Mouse (Mus musculus) cerebellum, postnatal 25 days (tissue): Measurements from ENCODE around the gene AC153137.1.
A peak's percentile ranks its signal among the peaks of the same experiment; 100 is the strongest.
"Not testable (repeated sequence)": the region's sequence is repeated elsewhere in the genome, so short reads cannot be mapped to it uniquely, and the experiment has no call there.

ENCODE experiments used
- DNase-seq, 2 experiments: peaks; one replicate each; pipeline ENCODE4 v3.0.0; 2021; ENCODE audit warnings: mixed read lengths in 2 of 2

The AC153137.1 gene

DNA sequence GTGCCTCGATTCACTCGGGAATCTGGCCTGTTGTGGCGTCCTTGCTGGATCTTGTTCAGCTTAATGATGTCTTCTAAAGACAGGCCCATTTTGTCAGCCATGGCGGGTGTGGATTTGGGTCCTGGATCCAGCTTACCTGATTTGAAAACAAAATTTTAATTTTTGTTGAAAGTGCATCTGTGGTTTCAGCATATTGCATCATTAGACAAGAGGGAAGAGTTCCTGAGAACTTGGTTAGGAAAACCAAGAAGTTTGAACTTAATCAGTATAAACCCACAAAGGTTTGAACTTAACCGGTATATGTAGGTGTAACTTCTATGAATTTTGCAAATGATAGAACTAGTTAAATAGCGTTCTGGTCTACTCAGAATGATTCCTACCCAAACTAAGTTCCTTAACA lies at the start of gene AC153137.1:
AC153137.1 (minus strand) TSS at position 101 of the 400 bp plus-strand sequence.
- DNase-seq, result not testable (repeated sequence)

DNA sequence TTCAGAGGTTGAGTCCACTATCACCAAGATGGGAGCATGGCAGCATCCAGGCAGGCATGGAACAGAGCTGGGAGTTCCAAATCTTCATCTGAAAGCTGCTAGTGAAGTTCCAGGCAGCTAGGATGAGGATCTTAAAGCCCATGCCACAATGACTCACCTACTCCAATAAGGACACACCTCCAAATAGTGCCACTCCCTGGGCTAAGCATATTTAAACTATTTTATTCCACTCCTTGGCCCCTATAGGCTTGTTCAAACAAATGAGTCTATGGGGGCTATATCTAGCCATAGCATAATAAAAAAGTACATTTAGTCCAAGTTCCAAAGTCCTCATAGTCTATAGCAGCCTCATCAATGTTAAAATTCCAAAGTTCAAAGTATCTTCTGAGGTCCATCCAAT lies 45.4 kb upstream of the AC153137.1 start:
- DNase-seq, result no peak

GRCm38 (mm10) chr1:31019283-31019682 lies 41.5 kb upstream of the AC153137.1 start:
- no peak for DNase-seq

DNA sequence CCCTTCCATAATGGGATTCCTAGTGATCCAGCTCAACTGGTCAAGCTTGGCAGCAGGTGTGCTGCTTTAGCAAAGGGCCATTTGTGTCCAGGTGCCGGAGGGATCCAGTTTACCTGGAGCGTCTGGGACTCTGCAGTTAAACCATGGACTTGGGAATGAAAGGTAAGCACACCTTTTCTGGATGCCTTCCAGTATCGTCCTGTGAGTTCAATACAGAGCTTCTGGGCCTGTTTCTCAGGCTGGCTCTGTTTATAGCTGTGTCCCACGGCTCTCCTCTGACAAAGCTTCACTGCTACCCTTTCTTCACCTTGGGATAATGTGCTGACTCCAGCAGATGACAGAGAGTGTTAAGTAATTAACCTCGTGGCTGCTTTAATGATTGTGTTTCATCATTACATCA lies 39.6 kb upstream of the AC153137.1 start:
- DNase-seq, result no peak

DNA sequence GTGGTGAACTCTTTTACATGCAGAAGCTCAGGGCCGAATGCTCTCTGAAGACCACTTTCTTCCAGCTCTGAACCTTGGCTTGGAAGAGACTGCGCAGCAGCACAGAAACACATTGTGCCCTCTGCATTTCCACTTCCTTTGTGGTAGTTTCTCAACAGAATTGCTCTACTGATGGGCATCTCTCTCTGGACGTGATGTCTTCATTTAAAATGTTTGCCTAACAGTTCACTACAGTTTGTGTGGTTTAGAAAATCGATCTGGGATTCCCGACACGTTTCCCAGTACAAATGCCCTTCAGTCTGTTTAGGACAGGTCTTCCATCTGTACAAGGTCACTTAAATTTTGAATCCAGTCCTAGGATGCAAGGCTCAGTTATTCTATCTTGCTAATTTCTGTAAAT lies 38.3 kb upstream of the AC153137.1 start:
- no peak for DNase-seq

- DNase-seq, result no peak
Measured at GRCm38 (mm10) chr1:31015261-31015660, 37.5 kb upstream of the AC153137.1 start.

- DNase-seq, result peak in 1 of 2 experiments; percentile 18
Measured at GRCm38 (mm10) chr1:30977239-30977638, 529 bp downstream of the AC153137.1 start.

DNA sequence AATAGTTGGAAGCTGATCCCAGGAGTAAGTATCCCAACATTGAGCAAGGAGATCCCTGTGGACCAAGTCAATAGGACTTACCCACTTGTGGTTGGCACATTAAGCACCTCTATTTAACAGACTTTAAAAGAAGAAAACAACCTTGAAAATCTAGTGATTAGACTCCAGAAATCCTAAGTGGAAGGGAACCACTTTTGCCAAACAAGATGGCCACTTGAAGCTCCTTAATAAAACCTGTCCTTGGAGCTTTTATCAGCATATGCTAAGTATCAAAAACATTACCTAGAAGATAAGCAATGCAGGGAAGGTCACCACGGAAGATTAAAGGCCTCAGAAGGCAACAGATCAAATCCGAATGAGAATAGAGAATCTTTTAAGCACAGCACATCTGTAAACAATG lies 26.0 kb downstream of the AC153137.1 start:
- DNase-seq, result no peak

- DNase-seq, result no peak
Measured at GRCm38 (mm10) chr1:30950456-30950835, 27.3 kb downstream of the AC153137.1 start.

DNA sequence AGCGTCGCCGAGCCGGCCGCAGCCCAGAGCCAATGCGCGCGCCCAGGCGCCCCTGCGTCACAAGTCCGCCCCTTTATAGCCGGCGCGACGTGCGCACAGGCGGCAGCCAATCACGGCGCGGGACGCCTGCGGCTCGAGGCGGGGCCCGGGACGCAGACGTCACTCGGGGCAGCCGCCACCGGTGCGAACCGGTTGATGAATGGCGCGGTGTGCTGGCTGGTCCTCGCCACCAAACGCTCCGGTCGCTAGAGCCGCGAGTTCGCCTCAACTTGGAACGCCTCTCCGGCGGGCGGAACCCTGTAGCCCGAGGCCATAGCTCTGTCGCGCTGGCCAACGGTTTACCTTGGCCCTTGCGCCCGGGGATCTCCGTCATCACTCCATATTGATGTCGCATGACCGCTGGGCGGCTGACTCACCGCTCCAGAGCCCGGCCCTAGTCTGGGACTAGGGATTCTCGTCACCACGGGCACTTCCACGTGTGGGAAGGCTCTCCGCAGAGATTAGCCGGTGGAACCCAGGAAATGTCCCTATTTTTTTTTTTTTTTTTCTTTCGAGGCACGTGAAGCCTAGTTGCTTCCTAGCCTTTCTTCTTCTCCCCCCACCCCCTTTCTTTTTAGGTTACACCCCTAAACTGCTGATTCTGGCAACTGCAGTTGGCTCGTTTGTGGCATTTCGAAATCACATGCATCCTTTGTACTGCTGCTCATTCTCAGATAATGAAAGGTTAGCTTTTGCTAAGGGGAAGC lies 27.9 kb downstream of the AC153137.1 start:
- peak; percentile 98 for DNase-seq

DNA sequence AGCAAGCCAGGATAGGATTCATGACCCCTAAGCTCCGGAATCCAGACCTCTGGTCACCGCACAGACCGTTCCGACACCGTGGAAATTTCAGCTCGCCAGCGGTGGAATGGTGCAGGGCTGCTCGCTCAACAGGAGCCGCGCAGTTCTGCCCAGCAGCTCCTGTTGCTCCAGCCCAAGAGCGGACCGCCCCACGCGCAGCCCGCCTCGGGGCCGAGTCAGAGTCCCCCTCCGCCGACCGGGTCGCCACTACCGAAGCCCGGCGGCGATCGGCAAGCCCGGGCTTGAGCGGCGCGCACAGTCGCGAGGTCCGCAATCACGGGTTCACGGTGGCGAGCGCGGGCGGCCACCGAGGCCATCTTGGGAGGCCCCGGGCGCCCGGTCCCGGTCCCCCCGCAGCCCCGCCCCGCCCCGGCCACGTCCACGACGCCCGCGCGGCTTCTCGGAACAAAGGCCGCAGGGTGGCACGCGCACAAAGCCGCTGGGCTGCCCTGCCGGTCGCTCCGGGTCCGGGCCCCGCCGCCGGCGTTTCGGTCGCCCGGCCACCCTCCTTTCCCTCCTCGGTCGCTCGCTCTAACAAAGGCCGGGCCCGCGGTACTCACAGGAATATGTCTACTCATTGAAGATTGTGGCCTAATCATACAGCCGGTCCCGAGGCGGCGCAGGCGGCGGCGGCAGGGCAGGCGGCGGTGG lies 28.7 kb downstream of the AC153137.1 start:
- DNase-seq, result peak; percentile 82 to 84

DNA sequence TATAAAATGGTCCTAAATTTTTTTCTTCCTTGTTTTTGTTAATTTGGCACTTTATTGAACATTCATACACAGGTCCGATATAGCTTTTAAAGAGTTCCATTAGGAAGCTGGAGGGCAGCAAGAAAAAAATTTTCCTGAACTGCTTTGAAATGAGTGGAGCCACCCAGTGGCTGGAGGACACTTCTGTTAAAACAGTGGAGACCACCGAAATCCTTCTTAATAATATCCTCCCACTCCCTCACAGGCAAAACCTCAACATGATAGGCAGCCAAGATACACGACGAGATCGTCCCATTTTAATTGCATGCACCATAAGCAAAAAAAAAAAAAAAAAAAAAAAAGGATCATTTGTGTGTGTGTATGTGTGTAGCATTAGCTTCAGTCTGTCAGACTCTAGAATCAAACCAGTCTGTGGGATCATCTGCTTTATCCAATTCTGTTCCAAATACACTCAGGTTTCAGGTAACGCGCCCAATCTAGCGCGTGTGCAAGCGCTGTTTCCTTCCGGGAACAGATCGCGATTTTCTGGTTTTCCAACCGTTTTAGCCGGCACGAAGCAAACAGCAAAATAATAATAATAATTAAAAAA lies 29.3 kb downstream of the AC153137.1 start:
- peak; percentile 20 to 38 for DNase-seq

- DNase-seq, result peak; percentile 14 to 31
Measured at GRCm38 (mm10) chr1:30945136-30945535, 32.6 kb downstream of the AC153137.1 start.

GRCm38 (mm10) chr1:30940571-30940970 lies 37.2 kb downstream of the AC153137.1 start:
- DNase-seq, result no peak

DNA sequence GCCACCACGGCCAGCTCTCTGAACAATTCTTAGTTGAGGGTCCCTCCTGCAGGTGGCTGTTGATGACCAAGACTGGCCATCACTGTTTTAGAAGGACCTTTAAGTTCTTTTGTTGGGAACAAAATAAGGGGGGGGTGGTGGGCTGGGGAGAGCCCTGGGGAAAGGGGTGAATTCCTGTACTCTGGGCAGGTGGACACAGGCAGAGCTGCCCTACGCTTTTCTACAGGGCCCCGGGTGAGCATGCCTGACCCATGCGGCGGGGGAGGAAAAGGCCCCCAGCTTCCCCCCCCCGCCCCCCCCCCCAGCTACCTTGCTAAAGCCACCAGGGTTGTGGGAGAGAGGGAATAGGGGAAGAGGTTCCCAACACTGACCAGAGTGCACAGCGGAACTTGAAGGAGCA lies 39.4 kb downstream of the AC153137.1 start:
- no peak for DNase-seq

DNA sequence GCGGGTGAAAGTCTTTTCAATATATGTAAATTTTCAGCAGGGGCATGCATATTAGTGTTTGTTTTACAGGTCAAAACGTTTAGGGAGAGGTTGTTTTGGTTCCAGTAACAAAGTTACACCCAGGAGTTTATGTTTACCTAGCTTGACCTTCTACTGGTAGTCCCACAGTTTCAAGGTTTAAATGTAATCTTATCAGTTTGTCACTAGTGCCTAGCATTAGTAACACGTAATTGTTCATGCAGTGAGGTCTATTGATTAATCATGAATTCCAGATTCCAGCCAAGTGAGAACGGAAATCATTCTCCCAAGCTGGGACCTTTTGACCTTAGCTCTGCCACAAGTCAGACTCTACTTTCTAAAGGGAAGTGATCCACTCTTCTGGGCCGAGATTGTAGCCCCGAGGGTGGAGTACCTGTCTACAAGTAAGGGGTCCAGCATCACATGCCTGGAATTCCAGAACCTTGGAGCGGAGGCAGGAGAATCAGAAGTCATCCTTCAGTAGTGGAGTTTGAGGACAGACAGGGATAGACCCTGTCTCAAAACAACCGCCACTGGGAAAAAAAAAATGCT lies 40.3 kb downstream of the AC153137.1 start:
- no peak for DNase-seq

DNA sequence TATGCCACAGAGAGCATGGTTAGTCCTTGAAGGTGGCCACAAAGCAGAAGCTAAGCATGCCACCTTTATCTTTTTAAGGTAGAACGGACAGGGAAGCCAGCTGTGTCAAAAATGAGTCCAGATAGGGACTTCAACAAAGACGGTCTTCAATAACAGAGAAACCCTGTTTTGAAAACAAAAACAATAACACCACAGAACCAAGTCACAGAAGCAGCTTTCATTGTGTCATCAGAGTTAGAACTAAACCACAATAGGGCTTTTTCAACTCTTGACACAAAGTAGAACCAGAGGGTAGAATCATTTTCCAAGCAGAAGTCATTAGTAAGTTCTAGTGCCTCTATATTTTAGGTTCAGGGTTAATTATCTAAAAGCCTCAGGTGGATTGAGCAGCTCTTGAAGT lies 41.3 kb downstream of the AC153137.1 start:
- no peak for DNase-seq

GRCm38 (mm10) chr1:30930823-30931222 lies 46.9 kb downstream of the AC153137.1 start:
- no peak for DNase-seq

DNA sequence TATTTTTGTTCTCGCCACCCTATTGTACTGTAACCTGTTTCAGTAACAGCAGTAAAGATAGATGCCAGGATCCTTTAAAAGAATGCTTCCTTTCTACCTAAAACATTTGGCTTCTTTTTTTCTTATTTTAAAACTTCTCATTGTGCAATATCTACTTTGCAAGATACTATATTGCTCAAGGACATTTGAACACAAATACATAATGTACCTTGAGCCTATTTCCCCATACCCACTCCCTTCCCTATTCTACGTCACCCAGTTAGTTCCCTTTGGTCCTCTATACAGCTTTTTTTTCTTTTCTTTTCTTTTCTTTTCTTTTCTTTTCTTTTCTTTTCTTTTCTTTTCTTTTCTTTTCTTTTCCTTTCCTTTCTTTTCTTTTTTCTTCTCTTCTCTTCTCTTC lies 47.6 kb downstream of the AC153137.1 start:
- no peak for DNase-seq
